Mouse (Mus musculus) brain, adult 2 months (tissue): ENCODE results near the gene Dtnb.
A peak's percentile ranks its signal among the peaks of the same experiment; 100 is the strongest.

Source experiments
- DNase-seq: peaks from one replicate; pipeline ENCODE4 v3.0.0; 2011; ENCODE audit warnings: low read depth, low spot score

The Dtnb gene

GRCm38 (mm10) chr12:3732623-3733265, 160.6 kb downstream of the Dtnb start:
- DNase-seq: peak; percentile 82

DNA sequence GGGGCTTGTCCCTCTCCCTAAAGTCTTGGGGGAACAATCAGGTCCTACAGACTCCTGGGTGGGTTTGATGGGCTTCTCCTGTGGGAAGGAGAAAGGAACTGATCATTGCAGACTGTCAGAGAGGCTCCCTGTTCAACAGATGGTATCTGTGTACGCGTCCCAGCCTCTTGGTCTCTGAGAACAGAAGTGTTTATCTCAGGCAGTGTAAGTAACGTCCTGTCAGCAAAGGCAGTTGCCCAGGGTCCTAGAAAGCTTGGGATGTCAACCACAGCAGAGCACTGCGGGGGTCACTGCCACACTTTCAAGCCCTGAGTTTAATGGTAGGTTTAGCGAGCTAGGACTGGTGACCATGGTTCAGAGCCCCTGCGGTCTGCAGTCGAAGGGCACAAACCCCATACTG, 161.1 kb downstream of the Dtnb start:
- no peak for DNase-seq

- no peak for DNase-seq
Observed at GRCm38 (mm10) chr12:3737009-3737408, 164.8 kb downstream of the Dtnb start.

DNA sequence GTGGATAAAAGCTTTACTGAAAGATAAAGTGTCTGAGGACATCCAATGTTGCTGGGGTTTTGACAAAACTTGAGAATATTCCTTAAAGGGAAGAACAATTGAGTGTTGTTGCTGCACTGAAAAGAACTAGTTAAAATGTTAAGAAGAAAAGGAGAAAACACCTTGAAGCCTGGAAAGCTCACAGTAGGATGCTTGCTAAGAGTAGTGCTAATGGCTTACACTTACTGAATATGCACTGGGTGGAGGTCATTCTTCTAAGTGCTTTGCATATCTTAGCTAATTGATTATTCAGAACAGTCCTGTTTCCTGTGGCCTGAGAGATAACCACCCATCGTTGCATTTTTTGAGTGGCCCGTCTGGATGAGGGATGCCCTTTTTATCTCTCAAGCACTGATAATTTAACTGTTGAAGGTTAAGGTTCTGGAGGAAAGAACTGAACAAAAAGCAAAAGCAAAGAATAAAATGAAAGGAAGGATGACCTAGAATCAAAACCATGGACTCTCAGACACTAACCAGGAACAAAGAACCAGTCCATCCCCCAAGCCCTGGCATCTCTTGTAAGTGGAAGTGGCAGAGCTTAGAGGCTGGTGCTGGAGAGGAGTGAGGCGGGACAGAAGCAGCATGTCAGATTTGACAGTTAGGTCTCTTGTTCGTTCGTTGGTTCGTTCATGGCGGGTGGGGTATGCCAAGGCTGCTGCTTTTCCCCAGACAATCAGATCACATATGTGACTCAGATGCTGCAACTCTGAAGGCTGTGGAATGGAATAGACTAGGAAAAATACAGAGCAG, 166.8 kb downstream of the Dtnb start:
- no peak for DNase-seq

DNA sequence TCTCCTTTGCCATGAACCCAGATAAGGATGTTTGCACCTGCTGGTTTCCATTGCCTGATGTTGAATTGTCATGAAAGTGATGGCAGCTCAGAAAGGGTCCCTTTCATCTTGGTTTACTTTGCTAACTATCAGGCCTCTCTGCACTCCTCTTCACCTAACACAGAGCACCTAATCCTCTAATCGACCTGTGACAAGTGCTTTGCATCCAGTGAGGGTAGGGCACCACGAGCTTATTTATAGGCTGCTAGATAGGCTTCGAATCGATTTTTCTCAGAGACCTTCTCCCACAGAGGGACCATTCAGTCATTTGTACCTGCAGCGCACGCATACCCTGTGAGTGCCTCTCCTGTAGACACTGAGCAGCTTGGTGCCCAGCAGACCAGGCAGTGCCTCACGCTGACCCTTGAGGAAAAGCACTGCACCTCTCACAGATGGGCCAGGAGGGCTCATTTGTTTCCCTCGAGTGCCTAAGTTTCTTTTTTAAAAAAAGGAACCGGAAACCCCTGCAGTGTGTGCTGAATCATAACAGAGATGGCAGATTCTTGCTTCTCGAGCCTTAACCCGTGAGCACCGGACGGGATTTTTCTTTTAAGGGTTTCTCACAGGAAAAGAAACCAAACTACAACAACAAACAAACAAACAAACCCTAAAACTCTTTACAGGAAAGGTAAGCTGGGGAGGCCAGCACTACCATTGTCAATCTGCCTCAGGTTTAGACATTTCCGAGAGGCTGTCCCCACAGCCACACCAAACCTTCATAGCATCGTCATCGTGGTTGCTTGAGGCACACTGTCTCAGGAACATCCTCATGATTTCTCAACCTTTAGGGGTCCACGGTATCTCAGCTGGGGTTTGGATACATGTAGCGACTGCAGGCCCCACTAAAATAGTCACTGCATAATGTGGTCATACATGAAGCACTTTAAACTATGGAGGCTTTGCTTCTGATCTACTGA, 167.8 kb downstream of the Dtnb start:
- no peak for DNase-seq

DNA sequence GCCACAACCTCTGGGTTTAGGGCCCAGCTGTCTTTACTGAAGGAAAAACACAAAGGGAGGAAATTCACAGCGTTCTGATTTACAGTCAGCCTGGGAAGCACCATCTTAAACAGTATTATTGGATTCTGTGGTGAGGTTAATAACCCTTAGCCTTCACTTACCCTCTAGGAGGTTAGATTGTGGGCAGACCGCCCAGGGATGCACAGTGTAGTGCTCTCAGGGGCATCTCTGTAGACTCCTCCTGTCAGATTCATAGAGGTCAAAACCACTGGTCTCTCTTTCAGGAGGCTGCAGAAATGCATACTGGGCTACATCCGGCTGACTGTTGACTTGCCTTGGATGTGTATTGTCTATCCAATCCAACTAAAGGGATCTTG, 168.5 kb downstream of the Dtnb start:
- DNase-seq: no peak

GRCm38 (mm10) chr12:3745432-3746105, 173.4 kb downstream of the Dtnb start:
- DNase-seq: no peak

GRCm38 (mm10) chr12:3746369-3746768, 174.2 kb downstream of the Dtnb start:
- DNase-seq: no peak

DNA sequence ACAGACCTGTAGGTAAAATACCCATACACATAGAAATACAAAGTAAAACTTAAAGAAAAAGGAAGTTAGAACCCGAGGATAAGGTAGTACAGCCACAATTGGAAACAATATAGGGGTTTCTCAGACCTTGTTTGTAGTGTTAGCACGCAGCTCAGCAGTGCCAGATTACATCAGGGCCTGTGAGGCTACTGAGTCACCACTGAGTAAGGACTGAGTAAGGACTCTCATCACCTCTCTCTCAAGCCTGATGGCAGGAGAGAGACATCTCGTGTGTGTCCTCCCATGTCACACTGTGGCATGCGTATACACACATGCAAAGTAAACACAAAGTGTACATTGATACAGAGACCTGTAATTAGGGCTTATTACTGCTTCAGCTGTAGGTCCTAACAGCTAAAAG, 175.4 kb downstream of the Dtnb start:
- DNase-seq: no peak

DNA sequence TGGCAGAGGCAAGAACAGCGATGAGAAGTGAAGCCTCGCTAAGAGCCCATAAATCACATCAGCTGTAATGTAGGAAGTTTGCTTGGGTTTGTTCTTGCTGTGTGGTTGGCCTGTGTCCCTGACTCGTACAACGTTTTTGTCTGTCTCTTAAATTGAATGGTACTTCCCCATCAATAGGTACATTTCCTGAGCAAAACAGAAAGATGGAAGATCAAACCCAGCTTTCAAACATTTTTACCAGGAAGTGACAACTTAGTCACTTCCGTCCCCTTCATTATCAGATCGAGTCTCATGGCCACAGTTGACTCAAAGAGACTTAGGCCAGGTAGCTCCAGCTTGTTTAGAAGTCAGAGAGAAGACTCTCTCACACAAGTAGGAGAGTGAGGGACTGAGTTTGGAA, 183.3 kb downstream of the Dtnb start:
- DNase-seq: no peak

GRCm38 (mm10) chr12:3756216-3756615, 184.0 kb downstream of the Dtnb start:
- DNase-seq: no peak

GRCm38 (mm10) chr12:3758127-3758526, 185.9 kb downstream of the Dtnb start:
- DNase-seq: no peak

DNA sequence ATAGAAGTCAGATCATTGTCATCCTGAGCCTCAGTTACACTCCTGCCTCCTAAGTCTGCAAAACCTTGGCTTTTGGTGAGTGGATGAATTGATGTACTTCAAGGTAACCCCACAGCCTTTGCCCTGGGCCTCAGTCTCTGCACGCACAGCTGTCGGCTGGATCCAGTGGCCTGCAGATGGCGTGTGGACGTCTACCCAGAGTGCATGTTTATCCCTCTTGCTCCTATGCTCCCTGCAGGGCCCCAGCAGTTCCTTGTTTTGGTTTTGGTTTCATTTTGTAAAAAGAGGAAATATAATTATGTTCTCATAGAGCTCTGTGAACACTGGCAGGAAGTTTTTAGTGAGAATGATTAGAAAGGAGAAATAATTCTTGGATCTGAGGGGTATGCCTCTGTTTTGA, 187.2 kb downstream of the Dtnb start:
- peak; percentile 67 for DNase-seq

DNA sequence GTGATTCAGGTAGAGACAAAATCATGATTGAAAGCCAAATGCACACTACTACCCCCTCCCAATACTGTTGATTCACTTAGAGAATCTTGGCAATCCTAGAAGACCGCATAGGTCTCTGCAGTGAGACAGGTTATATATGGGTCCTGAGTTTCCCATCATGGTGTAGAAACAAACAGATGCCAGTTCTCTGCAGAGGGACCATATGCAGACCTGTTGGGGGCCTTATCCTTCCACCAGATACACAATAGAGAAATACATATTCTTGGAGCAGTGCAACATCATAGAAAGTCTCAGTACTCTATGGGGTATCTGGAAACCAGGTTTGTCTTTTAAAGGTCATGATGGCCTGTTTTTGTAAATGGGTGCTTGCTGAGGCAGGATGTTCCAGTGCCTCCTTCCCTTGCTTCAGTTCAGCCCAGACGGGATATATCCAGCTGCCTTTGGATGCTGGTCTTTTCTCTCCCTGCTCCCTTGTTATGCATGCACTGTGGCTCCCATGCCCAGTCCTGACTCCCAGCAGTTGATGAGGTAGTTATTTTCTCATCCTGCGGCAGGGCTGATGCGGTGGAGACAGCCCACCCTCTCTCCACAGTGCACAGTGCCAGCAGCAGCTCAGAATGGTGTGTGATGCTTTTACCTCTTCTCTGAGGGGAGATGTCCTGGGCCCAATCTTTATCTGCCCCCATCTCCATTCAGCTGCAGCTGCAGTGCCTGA, 188.9 kb downstream of the Dtnb start:
- DNase-seq: no peak

DNA sequence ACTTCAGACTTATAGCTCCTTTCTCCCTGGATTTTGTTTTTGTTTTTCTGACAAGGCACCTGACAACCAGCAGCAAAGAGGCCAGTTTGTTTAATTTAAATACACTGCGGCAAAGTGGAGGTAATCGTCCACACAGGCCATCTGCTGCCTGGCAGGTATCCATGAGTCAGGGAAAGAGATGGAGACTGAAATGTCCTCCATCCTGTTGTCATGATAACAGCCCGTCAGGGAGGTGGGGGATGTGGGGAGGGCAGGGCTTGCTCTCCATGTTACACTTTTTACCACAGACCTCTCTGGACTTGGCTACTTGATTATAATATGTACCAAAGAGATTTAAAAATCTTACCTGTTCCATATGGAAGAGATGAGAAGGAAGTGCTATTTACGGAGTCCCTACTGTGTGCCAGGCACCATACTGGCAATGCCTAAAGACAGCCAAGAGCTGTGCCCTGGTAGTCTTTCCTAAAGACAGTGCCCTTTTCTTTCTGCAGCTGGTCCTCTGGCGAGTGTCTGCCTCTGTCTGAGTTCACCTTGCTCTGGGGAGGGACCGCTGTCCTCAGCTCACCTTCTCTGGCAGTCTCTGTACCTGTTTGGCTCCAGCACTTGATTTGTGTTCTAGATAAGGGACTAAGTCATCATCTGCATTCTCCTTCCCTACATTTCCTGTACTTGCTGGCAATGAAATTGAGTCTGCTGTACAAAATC, 189.6 kb downstream of the Dtnb start:
- DNase-seq: peak; percentile 96

DNA sequence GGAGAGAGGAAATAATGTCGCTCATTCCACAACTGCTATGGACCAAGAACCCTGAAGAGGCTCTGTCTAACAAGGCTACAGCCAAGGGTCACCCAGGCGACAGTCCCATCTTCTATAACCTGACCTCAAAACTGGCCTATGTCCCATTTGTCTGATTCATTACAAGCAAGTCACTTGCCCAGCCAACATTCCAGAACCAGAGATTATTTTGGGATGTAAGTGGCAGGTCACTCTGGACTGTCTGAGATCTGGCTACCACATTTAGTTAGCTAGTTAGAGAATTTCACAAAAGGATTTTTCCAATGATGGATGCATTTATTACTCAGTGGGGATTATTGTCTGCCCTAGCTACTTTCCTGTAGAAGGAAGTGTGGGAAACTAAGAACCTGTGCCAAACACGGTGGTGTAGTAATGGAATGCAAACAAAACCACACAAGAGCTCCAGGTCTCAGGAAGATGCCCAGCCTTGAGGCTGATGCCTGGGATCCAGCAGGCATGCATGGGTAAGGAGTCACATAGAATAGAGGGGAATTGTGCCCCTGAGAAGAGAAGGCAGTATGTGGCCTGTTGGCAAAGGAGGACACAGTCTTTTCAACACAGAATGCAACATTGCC, 192.1 kb downstream of the Dtnb start:
- peak; percentile 68 for DNase-seq

GRCm38 (mm10) chr12:3767360-3767759, 195.2 kb downstream of the Dtnb start:
- DNase-seq: no peak

DNA sequence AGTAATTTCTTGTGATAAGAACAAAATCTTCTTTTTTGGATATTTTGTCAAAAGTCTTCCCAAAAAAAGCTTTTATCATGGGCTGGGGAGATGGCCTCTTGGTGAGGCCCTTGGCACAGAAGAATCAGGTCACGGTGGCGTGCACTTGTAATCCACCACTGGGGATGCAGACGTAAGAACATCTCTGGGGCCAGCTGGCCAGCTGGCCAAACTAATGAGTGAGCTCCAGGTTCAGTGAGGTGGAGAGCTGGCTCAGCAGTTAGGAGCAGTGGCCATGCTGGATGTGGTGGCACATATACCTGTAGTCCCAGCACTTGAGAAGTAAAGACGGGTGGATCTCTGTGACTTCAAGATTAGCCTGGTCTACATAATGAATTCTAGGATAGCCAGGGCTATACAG, 196.2 kb downstream of the Dtnb start:
- no peak for DNase-seq

DNA sequence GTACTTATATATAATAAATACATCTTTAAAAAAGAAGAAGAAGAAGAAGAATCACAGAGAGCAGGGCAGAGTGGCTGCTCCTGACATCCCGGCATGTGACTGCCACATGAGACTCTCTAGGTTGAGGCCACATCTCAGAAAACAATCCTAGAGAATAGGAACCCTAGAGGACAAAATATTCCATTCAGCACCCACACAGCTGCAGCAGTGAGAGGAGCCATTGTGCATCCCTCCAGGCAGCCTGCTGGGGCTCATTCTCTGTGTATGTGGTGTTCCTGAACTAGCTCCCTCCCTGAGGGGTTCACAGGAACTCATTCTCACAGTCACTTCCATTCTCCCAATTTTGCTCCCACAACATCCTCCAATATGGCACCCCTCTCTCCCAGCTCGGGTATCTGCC, 198.4 kb downstream of the Dtnb start:
- DNase-seq: peak; percentile 84

DNA sequence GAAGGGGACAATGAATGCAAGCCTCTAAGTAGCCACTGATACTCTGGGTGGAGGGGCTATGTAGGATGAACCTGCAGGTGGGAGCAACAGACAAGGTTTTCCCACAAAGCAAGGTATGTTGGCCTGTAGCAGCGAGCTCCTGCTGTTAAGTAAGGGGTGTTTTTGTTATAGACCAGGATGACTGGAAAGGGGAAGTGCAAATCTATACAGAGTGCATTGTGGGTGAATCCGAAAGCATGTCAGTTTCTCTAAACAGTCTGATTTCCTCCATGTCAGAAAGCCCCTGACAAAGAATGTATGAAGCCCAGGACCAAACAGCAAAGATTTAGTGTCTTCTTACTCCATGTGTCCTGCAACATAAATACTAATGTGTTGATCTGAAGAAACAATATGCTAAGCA, 198.9 kb downstream of the Dtnb start:
- no peak for DNase-seq
